Mouse (Mus musculus) gastrocnemius, postnatal 14 days (tissue): ENCODE results near the gene Cnn3. TPM values are rescaled to one million over a fixed set of nuclear protein-coding genes. Genes with fewer than 3 reads are reported as not detected.

Experiments
- DNase-seq: peaks from one replicate; pipeline ENCODE4 v3.0.0; 2021; ENCODE audit warnings: mixed read lengths
- intact Hi-C: fragments of 180-260 bp; cut with DNase I; formaldehyde crosslinking; loops from one replicate; pipeline ENCODE4 v1.15.1; 2025; ENCODE audit warnings: low total_unique reads
- total RNA-seq, 2 experiments: library from RNA; stranded (reverse); gene quantifications; 2 replicates each; pipeline ENCODE4 v1.2.3; 2021

The Cnn3 gene
- total RNA-seq, 2 experiments from 2014 or later: 54.0 to 64.5 TPM

- intact Hi-C loops: no loop called here
- no peak for DNase-seq
These were observed 9.8 kb upstream of the Cnn3 start for GRCm38 (mm10) chr3:121416171-121417154.

- intact Hi-C loops: no loop called here
- no peak for DNase-seq
These were observed 8.7 kb upstream of the Cnn3 start for GRCm38 (mm10) chr3:121417379-121418250.

- DNase-seq: no peak
- intact Hi-C loops: no loop called here
These were observed 8.1 kb upstream of the Cnn3 start for GRCm38 (mm10) chr3:121418251-121418601.

GRCm38 (mm10) chr3:121418850-121419435 lies 7.4 kb upstream of the Cnn3 start:
- no peak for DNase-seq
- intact Hi-C loops: no loop called here

GRCm38 (mm10) chr3:121422405-121422804 lies 3.9 kb upstream of the Cnn3 start:
- DNase-seq: no peak
- intact Hi-C loops: no loop called here

- peak; percentile 81 for DNase-seq
- intact Hi-C loops: loop anchor here (5.0 kb wide), 1 partner anchor 70 kb away; no protein-coding TSS in a partner anchor
These were observed 573 bp downstream of the Cnn3 start for GRCm38 (mm10) chr3:121426621-121427519.

GRCm38 (mm10) chr3:121427520-121427908 lies 1.2 kb downstream of the Cnn3 start:
- intact Hi-C loops: loop anchor here (5.0 kb wide), 1 partner anchor 70 kb away; no protein-coding TSS in a partner anchor
- peak; percentile 70 for DNase-seq

- intact Hi-C loops: loop anchor here (5.0 kb wide), 1 partner anchor 69 kb away; no protein-coding TSS in a partner anchor
- DNase-seq: no peak
These were observed 1.9 kb downstream of the Cnn3 start for GRCm38 (mm10) chr3:121428230-121428629.

GRCm38 (mm10) chr3:121428696-121429259 lies 2.5 kb downstream of the Cnn3 start:
- intact Hi-C loops: loop anchor here (5.0 kb wide), 1 partner anchor 69 kb away; no protein-coding TSS in a partner anchor
- DNase-seq: no peak

GRCm38 (mm10) chr3:121429469-121429868 lies 3.2 kb downstream of the Cnn3 start:
- intact Hi-C loops: loop anchor here (5.0 kb wide), 1 partner anchor 68 kb away; no protein-coding TSS in a partner anchor
- DNase-seq: no peak

- intact Hi-C loops: no loop called here
- DNase-seq: no peak
These were observed 4.1 kb downstream of the Cnn3 start for GRCm38 (mm10) chr3:121430289-121430936.

- intact Hi-C loops: no loop called here
- DNase-seq: no peak
These were observed 7.1 kb downstream of the Cnn3 start for GRCm38 (mm10) chr3:121433359-121433758.

GRCm38 (mm10) chr3:121433968-121434533 lies 7.8 kb downstream of the Cnn3 start:
- intact Hi-C loops: no loop called here
- no peak for DNase-seq

- DNase-seq: no peak
- intact Hi-C loops: no loop called here
These were observed 9.0 kb downstream of the Cnn3 start for GRCm38 (mm10) chr3:121435296-121435695.

GRCm38 (mm10) chr3:121437070-121437469 lies 10.8 kb downstream of the Cnn3 start:
- intact Hi-C loops: no loop called here
- no peak for DNase-seq

- no peak for DNase-seq
- intact Hi-C loops: no loop called here
These were observed 11.7 kb downstream of the Cnn3 start for GRCm38 (mm10) chr3:121437996-121438395.

- intact Hi-C loops: no loop called here
- DNase-seq: no peak
These were observed 13.4 kb downstream of the Cnn3 start for GRCm38 (mm10) chr3:121439623-121440161.
